Mouse (Mus musculus): Measurements from ENCODE around the gene Cmpk1. TPM values are rescaled to one million over a fixed set of nuclear protein-coding genes. Genes with fewer than 3 reads are reported as not detected.

Cmpk1 gene
- polyA plus RNA-seq (2012; rRNA removed) = 53.8 and 58.7 TPM in 2 replicates

GRCm38 (mm10) chr4:114986591-114987432 lies at the start of gene Cmpk1:
Gene Cmpk1 (minus strand): TSS chr4:114987241.

DNA sequence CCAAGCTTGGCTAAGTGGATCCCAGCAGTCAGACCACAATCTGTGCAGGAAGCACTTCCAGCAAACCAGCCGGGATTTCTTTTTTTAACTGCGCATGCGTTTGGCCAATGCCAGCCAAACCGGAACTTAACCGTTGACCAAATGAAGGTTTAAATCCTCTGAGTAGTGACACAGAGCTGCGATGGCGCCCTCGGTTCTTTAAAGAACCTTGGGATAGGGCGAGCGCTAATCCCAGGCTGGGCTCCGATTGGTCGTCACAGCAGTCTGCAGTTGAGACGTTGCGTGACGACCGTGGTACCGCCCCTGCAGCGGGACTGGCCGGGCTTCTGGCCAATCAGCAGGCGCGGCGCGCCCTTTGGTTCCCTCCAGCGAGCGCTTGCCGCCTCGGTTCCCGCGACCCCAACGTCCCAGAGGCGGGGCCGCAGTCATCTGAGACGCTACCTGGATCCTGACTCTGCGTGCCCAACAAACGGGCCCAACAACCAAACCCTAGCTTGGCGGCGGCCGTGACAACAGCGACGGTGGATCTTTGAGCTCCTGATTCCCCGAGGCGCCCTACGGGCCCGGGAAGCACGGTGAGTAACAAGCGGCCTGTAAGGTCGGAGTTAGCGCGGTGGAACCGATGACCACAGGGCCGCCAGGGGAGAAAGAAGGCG lies 12.9 kb upstream of the Cmpk1 start, which contains the start of gene Stil:
Stil (plus strand) TSS at position 387 of the 656 bp plus-strand sequence.

GRCm38 (mm10) chr4:114925917-114926312 lies 61.1 kb downstream of the Cmpk1 start, which contains the start of gene Foxe3:
Gene Foxe3 (minus strand): TSS chr4:114926013.

Other genes with a start within 250 kb of the Cmpk1 start
- gene Gm12830, start 165.5 kb downstream of the Cmpk1 start, polyA plus RNA-seq (2012; rRNA removed) = not detected in 2 replicates
- gene Foxd2, start 78.4 kb downstream of the Cmpk1 start, polyA plus RNA-seq (2012; rRNA removed) = 5.1 and 5.6 TPM in 2 replicates
- 0.16 and 1.2 TPM in 2 replicates for gene Foxe3, start 61.2 kb downstream of the Cmpk1 start, polyA plus RNA-seq (2012; rRNA removed)
- gene Stil, start 12.9 kb upstream of the Cmpk1 start, polyA plus RNA-seq (2012; rRNA removed) = 15.1 and 24.3 TPM in 2 replicates
- 18.2 and 22.6 TPM in 2 replicates for gene Tal1, start 69.2 kb upstream of the Cmpk1 start, polyA plus RNA-seq (2012; rRNA removed)
- 18.3 and 22.4 TPM in 2 replicates for gene Pdzk1ip1, start 101.5 kb upstream of the Cmpk1 start, polyA plus RNA-seq (2012; rRNA removed)
- 0.58 and 0.71 TPM in 2 replicates for gene Cyp4x1, start 147.0 kb upstream of the Cmpk1 start, polyA plus RNA-seq (2012; rRNA removed)

All from central nervous system, embryonic 11.5 days (tissue).